Mouse (Mus musculus) CH12F3 (cell line): ENCODE data around the gene Cacnb4.

ENCODE experiments used
- in situ Hi-C: fragments of 300-500 bp; cut with MboI; formaldehyde crosslinking; loops from 2 replicates; pipeline ENCODE4 v1.14.3; 2020; ENCODE audit warnings: low sequenced_read_pairs

The Cacnb4 gene

DNA sequence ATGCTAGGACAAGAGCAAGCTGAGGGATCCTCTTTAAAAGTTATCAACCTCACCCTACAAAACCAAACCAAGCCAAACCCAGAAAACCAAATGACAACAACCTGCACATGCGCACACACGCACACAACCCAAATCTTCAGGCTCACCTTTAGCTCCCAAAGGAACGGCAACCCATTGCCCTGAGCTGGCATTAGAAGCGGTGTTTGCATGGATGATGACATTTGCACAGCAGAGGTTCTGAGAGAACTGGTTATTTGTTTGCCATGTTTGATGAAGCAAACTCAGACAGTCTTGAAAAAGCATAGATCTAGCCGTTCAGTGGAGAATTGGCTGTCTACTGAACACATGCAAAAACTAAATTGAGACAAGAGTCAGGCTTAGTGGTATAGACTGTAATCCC lies 198.1 kb downstream of the Cacnb4 start:
- in situ Hi-C loops, result no loop called here

DNA sequence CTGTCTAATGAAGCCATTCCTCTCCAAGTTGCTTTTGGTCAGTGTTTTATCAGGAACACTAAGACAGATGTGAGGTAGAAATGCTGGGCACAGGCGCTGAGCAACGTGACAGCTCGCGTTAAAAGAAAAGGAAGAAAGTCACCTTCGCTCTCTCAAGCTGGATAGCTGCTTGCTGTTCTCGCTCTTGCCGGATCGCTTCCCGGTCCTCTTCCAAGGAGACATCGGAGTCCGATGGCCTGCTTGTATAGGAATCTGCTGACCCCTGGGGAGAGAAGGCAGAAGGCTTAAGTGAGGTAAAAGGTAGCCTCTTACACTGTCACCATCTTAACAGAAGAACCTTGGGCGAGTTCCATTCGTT lies 199.1 kb downstream of the Cacnb4 start:
- in situ Hi-C loops, result no loop called here

DNA sequence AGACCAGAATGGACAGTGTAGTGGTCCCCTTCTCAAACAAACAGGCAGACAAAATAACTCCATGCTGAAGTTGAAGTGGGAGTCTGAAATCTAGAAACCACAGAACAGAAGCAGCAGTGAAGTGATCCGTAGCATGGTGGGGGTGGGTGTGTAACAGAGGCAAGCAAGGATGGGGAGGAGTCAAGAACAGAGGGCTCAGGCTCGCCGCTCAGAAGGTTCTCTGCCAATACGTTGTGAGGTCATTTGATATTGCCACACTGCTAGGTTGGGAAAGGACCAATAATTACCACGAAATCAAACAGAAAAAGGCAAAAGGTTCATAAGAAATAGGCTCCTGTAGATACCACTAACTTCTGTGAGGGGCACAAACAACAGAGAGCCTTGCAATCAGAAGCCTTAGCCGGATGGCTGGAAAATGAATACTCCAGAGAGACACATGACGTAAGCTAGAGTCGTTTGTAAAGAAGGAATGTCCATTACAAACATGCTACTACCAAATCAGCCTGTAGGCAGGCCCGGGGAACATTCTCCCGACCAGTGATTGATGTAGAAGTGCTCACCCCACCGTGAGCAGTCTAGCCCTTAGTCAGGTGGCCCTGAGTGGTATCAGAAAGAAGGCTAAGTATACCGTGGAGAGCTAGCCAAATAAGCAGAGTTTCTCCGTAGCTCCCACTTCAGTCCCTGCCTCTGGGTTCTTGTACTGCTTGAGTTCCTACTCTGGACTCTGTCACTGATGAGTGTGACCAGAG lies 199.7 kb downstream of the Cacnb4 start:
- in situ Hi-C loops, result no loop called here

DNA sequence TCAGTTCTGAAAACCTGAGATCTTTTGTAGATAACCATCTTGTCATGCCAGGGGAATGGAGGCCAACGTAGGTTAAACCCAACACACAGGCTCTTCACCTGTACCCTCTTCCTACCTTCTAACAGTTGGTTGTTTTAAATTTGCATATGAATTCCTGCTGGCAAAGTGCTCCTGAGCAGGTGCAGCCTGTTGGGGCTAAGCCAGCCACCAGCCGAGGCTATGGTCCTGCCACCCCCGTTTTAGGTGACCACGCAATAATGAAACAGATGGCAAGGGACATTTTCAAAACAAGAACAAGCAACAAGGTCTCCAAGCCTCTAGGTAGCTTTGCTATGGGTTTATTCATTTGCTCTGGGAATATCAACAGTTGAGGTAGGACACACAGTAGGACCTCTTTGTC lies 200.8 kb downstream of the Cacnb4 start:
- in situ Hi-C loops, result no loop called here

DNA sequence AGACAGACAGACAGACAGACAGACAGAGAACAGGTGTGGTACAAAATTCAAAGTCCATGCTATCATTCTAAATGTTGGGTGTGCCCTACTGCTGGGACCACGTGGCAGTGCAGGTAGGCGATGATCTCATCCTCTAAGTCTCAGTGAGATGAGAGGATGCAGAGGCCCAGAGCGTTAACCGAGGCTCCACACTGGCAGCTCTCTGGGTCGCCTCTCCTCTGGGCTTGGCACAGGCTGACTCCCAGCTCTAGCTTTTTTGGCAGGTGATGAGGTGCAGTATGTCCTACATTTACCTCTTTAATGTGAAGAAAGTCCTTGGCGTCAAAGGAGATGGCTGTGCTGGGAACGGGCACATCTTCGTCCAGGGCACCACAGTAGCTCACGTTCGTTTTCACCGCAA lies 202.1 kb downstream of the Cacnb4 start:
- in situ Hi-C loops, result no loop called here

DNA sequence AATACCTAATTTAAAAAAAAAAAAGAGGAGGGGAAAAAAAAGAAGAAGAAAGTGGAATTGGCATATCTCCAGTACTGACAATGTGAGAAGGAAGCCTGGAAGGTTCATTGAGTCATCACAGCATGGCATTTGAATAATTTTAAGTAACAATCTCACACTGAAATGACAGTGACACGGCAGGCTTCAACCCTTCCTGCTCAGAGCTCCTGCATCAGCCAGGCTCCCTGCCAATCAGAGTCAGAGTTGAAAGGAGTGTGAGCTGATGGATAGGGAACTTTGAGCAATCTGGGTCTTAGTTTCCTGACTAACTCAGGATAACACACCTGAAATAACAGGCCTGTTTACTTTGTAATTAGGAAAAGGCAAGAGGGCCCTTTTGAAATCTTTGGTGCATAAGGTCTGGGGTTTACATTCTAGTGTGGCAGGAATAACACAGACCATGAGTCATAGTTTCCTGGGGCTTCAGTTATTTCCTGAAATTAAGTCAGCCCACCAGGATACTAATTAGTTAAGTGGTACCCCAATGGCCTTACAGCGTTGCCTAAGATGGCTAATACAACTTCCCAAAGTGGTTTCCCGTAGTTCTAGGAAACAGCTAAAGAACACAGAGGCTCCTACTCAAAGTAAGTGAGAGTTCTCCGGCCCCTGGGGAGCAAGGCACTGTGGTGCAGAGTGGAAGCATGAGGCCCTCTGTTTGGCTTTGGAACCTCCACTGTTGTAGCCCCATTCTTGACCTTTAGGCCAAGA lies 204.9 kb downstream of the Cacnb4 start:
- in situ Hi-C loops, result no loop called here

DNA sequence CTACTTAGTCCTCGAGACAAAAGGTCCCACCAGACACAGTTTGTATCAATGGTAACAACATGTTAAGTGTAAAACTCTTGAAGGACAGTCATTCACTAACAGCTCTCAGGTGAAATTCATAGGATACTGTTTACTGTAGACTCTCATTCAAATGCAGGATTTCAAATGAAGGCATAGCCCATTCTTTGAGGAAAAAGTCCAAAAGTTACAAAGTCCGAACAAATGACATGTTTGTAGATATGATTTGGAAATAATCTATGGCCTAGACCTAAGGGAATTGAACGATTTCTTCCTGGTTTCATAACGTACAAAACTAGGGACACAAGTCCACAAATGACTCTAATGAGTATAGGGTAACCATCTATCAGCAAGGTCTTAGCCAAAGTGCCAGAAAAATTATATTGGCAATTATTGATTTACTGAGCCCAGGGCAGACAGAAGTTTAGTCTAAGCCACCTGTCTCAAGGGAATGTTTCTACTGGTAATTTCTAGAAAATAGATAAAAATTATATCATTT lies 206.5 kb downstream of the Cacnb4 start:
- in situ Hi-C loops, result no loop called here

DNA sequence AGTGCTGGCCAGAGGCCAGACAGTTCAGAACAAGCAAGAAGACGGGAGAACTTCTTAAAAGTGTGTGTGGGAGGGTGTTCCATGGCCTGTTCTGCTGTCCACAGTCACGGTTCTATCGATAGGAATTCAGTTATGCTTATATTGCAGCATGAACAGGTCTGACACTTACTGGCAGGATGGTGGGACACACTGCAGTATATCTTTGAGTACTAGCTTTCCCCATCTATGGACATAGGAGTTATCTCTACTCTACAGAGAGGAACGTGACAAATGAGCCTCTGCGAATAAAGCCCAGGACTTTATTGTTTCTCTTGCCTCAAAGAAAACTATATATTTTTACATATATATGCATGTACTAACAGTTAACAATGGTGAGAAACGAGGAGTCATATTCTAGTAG lies 209.0 kb downstream of the Cacnb4 start:
- in situ Hi-C loops, result no loop called here

DNA sequence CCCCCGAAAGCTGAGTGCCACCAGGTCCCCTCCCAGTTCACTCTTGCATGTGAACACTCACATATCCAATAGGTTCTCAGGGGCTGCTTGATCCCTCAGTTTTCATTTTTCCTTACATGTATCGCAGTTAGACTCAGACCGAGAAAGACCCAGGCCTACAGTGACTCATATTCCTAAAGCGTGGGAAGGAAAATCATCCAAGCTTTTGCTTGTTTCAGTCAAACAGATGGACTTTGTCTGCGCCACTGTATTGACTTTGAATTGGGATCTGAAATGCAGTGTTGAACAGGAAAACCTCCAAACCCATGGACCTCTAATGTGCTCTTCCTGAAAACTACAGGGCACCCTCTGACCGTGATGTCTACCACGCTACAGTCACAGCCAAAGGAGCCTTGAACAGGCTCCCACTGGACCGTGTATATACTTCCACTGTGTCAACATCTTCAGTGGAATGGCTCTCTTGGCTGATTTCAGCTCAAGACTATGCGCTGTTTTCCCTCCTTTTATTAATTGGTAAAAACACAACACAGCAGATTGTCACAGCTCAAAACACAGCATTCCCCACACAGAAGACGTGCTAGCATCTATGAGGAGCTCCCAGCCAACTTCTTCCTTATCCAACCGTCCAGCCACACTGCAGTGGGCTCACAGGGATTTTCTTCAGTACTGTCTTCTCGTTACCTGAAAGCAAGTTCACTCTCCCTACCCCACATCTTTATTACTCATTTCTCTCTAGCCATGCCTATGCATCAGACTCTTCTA lies 215.2 kb downstream of the Cacnb4 start:
- in situ Hi-C loops, result no loop called here

DNA sequence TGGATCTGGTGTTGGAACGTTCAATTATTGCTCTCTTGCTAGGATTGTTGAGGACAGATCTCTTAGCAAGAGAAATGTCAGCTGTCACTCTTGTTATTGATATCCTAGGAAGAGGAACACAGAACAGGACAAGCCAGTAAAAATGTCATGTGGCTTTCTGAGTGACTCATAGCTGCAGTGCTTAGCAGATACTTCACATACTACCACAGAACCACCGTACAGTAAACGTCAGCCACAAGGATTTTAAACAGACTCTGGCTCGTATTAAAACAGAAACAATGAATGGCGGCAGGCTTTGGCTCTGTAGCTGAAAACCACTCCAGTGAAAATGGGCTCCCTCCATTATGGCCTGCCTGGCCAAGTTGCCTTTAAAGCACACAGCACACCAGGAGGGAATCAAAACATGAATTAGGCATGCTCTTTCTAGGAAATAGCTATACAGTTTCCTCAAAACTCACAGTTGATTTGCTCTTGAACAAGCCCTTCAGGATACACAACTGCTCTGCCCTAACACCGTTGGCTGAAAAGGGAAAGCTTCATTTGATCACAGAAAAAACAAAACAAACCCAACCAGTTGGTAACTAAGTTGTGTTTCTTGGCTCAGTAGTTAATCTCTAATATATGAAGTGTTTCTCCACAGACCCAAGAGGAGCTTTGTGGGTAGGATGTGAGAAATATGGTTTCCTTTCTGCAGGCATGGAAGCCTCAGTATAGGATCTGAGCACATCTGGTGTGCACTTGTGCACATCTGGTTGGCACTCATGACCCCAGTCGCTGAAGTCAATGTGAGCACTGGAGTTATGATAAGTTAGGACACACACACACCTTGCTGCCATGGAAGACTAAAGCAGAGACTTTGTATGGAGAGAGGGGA lies 220.8 kb downstream of the Cacnb4 start:
- in situ Hi-C loops, result no loop called here

DNA sequence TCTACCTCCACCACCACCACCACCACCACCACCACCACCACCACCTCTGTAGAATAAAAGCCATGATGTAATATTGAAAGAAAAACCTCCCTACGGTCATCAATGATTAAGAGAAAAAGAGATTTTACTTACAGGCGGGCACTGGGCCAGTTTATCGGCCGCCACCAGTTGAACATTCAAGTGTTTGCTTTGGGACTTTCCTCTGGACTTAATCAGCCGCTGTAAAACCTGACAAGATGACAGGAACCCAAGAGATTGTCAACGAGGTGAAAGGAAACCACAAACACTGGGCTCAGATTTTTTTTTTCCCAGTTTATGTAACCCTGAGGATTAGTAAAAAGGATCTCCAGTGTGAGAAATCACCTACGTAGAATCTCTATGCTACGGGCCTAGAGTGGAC lies 226.8 kb downstream of the Cacnb4 start:
- in situ Hi-C loops, result no loop called here

DNA sequence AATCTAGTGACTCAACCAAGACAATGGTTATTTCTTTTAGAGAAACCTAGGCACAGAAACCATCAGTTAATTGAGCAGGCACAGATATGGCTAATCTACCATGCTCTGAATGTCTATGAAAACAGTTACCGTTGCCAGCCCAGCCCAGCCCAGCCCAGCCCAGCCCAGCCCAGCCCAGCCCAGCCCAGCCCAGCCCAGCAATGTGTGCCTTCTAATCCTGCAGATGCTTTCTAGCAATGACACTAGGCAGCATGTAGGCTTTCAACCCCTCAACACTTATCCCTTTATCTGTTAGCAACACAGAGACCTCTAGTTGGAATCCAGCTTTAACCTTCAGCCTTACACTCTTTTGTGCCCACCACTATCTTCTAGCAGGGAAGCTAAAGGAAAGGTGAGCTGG lies 227.7 kb downstream of the Cacnb4 start:
- in situ Hi-C loops, result no loop called here

DNA sequence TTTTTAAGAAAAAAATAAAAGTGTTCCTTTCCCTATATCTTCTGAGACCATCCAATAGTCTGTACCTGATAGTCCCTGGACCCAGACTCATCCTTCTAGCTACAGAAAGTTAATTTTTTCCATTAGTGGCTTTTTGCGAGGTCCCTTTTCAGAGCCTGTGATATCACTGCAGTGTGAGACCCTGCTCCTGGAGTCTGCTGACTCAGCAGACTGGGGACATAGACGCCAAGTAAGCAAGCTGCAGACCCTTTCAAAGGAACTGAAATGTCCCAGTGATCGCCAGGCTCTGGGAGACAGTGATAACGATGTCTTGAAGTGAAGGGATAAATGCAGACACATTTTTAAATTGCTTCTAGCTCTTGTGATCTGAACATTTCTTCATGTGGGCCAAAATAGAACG lies 230.0 kb downstream of the Cacnb4 start:
- in situ Hi-C loops, result no loop called here

DNA sequence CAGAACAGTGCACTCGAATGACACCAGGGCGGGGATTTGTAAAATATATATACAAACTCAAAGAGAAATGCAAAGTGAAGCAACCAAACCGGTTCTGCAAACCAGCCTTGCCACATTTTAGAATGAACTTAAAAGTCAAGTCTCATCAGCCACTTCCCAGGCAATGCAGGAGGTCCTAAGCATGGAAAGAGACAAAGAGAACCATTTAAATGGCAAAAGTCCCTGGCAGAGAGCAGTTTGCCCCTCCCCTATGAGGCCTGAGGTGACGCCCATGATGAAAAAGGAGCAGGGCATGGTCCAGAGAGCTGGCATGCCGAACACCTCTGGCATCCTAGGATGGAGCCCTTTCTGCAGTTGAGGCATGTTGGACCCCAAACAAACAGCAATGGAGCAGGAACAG lies 234.5 kb downstream of the Cacnb4 start:
- in situ Hi-C loops, result no loop called here

DNA sequence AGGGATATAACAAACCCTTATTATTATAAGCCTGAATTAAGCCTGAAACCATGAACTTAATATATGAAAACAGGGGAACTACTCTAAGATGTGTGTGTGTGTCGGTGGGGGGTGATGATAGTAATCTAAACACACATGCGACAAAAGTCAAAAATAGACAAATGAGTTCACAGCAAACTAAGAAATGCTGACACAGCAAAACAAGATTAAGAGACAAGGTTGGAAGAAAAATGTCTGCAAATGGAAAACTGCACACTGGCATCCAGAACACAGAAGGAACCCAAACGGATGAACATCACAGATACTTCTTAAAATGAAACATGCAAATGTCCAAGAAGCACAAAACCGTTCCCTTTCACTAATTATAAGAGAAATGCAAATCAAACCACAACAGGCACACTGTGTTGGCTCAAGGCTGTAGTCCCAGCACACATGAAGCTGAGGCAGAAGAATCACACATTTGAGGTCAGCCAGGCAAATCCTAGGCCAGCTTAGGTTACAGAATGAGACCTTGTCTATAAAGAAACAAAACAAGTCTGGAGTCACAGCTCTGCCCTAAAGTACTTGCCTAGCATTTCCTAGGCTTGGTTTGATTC lies 236.1 kb downstream of the Cacnb4 start:
- in situ Hi-C loops, result no loop called here

DNA sequence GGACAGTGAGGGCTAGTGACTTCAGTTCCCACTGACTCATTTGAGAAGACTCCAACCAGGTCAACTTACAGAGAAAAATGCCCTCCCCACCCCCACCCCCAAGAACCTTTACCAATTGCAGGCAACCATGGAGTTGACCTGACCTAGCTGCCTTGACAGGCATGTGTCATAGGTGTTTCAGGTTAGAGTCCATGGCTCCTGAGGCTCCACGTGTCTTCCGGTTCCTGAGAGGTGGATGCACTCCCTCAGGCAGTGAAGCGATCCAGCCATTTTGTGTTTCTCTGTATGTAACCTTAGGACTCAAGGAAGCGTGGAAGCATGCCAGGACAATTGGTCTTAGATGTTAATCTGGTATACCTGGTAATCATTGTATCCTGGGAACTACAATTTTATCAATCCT lies 238.2 kb downstream of the Cacnb4 start:
- in situ Hi-C loops, result no loop called here

DNA sequence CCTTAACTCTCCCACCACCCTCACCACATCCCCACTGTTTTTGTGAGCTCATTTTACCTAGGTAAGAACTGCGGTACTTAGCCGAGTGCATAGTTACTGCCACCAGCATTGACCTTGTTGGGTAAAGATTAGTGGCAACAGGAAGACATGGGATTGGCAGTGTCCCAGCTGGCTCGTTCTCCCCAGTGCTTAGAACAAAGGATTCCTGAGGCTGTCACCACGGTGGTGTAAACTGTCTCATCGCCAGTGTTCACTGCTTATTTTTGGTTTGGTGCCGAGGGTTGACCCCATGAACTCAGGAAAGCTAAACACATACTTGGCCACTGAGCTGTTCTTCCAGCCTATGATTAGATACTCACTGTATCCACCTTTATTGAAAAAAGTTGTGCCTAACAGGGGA lies 238.6 kb downstream of the Cacnb4 start:
- in situ Hi-C loops, result no loop called here

DNA sequence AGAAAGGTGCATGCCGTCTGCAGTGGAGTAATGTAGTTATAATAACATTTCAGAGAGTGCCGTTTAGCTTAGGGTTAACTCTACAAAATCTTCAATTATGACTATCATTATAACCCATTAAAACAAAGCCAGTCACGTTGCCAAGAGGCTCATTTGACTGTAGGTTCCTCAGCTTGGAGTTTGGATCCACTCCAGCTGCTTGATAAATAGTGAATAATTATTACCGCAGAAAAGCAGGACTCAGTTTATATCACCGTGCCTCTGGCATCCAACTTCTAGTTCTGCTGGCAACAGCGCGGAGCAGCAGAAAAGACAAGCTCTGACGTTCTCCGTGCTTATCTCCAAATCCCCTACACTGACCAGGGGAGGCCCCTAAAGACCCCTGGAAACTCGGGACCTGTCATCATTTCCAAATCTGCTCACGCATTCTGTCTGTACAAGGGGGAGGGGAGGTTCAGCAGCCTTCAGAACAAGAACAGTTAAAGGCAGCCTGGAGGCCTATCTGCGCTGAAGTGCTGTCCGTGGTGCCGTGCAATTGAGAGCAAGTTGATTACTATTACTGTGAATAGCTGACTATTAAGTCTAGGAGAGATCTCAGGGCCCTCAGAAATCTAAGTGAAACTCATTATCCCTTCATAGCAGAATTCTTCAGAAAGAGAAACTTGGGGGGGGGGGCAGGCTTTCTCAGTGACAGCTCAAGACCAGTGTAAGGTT lies 240.6 kb downstream of the Cacnb4 start:
- in situ Hi-C loops, result no loop called here

DNA sequence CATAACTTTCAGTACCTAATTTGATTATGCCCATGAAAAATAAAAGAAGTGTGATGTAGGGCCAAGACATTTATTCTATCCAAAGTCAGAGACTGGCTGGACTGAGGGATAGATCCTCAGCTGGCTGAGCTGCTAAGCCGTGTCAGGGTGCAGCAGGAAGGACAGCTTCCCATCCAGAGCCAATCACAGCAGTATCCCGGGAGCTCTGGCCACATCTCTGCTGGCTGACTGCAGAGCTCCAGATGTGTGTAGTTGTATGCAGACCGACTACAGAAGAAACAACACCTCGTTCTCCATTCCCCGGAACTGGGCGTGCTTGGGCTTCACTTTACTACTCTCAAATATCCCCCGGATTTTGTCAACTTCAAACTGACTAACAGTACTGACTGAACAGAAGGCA lies 243.3 kb downstream of the Cacnb4 start:
- in situ Hi-C loops, result no loop called here

DNA sequence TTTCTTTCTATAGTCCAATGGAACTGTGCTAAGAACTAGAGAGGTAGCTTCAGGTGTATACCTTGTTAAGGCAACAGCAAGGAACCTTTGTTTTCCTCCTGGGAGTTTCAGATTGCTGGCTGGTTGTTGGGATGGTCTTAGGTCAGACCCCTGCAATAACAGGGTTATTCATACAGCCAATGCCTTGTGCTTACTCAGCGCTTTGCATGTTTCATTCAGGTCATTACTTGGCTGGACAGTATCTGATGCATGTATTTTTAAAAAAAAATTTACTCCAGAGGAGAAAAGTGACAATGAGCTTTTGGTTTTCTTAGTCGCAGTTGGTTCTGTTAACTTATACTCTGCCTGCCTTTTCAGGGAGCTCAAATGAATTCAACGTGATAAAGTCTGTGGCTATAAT lies 249.2 kb downstream of the Cacnb4 start:
- in situ Hi-C loops, result no loop called here
